Comparison of ENCODE assay signal across 9 mouse cellular contexts in genomic region chr2:128339061-128339642, GRCm38 (mm10).
A peak's percentile ranks its signal among the peaks of the same experiment; 100 is the strongest.
DNase-seq lines count a peak whose midpoint lies in the region; TF ChIP-seq lines count a peak whose summit lies in the region.
"Had no signal": no experiment of that assay in that cellular context is flagged by ENCODE, and none has a peak within 500 bp of the region (broad histone marks: within the 10 kb centered on the region; RNA-seq: fewer than 3 reads in every experiment).

No protein-coding gene starts in this region.

- no peaks in the 10 kb centered on the region for H3K27me3 ChIP-seq in liver, adult 2 months (ENCODE audit: control insufficient read depth, insufficient read depth, low read length)

- intact Hi-C loops in heart, postnatal 10 days (cut with DNase I): loop anchor here (5.0 kb wide), 1 partner anchor 57 kb away; no protein-coding TSS in a partner anchor

- TF ChIP-seq POLR2A in liver, adult 2 months (IDR thresholded peaks at IDR 0.05; ENCODE audit: extremely low read depth, insufficient read depth, low read length): no peak

- H3K4me3 ChIP-seq in liver, adult 2 months (ENCODE audit: insufficient read depth, low read depth, low read length): no peak overlapping the region
- H3K4me3 ChIP-seq: erythroblast, embryonic 14.5 days had no signal

- no peak overlapping the region for H3K9ac ChIP-seq in liver, adult 2 months (ENCODE audit: low read depth, low read length)

- TF ChIP-seq CTCF in liver, adult 2 months (IDR thresholded peaks at IDR 0.05; ENCODE audit: low read depth, low read length): no peak

- no peaks in the 10 kb centered on the region for H3K79me2 ChIP-seq in liver, adult 2 months (ENCODE audit: control insufficient read depth, insufficient read depth, low read length)

- peaks cover 9% of the 10 kb centered on the region for H3K4me1 ChIP-seq in liver, adult 2 months (ENCODE audit: control insufficient read depth, insufficient read depth, low read length)

- 30% methylated on average over 8 of the region's 8 CpGs for whole genome bisulfite sequencing in liver, adult 2 months

- 0 out of 2 replicates have a peak overlapping the region, but pooled peaks have one; percentile 3 for H3K27ac ChIP-seq in liver, adult 2 months (replicated peaks; ENCODE audit: insufficient read depth, low read depth, low read length)

- no peaks in the 10 kb centered on the region for H3K36me3 ChIP-seq in liver, adult 2 months (ENCODE audit: control insufficient read depth, insufficient read depth, low read length)

- peak; percentile 40 for DNase-seq in adrenal gland, postnatal 10 days
- DNase-seq in adrenal gland, adult 8-10 months: no peak
- peak; percentile 14 for DNase-seq in MN1 (ENCODE audit: low spot score)
- DNase-seq in heart, postnatal 10 days: peak; percentile 72 to 77
- peak; percentile 56 for DNase-seq in liver, adult 2 months (ENCODE audit: extremely low read depth, low read depth, low spot score)
- no peak for DNase-seq in ovary, adult 18-20 months (ENCODE audit: low spot score)
- DNase-seq in urinary bladder, postnatal 14 days (ENCODE audit: low spot score): no peak
- DNase-seq in adrenal gland, postnatal 25 days: no peak

Comparison
In these comparisons a context has a peak if more than half of its experiments do, and no peak if none do; other contexts are left out.
1. DNase-seq: peak in adrenal gland, postnatal 10 days (single experiment), MN1 (single experiment), heart, postnatal 10 days (2 of 2) and liver, adult 2 months (single experiment); none in adrenal gland, adult 8-10 months (single experiment), ovary, adult 18-20 months (single experiment), urinary bladder, postnatal 14 days (single experiment) and adrenal gland, postnatal 25 days (single experiment).